Mouse (Mus musculus): ENCODE results near the gene Rchy1.

GRCm38 (mm10) chr5:91972046-91972445 lies 9.2 kb upstream of the Rchy1 start:
- TF ChIP-seq CHD2 (IDR thresholded peaks at IDR 0.05; ENCODE audit: low read depth, low read length) (no peak), ZC3H11A (IDR thresholded peaks at IDR 0.05; ENCODE audit: borderline replicate concordance, low read depth, low read length) (no peak), MAFK (IDR thresholded peaks at IDR 0.05; ENCODE audit: insufficient read depth, low read depth, low read length) (no peak), ZNF384 (IDR thresholded peaks at IDR 0.05; ENCODE audit: low read depth, low read length) (no peak)
